ENCODE assay signal across 8 mouse cellular contexts in the genomic region with DNA sequence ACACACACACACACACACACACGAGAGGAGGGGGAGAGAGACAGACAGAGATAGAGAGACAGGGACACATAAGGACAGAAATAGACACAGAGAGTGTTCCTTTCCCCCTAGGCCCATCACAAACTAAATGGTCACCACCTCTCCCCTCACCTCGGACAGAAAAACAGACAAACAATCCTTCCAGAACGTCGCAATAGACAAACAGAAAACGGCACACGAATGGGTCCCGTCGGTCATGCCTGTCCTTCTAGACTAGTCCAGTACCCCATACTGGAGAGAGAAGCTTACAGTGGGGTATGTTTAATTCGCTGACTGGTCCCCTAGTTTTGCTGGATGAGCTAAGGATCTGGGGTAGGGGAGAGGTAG. TPM values are rescaled to one million over a fixed set of nuclear protein-coding genes. Genes with fewer than 3 reads are reported as not detected.
A peak's percentile ranks its signal among the peaks of the same experiment; 100 is the strongest.
DNase-seq lines count a peak whose midpoint lies in the region; ATAC-seq and TF ChIP-seq lines count a peak whose summit lies in the region.

No protein-coding gene starts in this region.

- no peaks in the 10 kb centered on the region for H3K79me2 ChIP-seq in myocyte (ENCODE audit: control insufficient read depth, insufficient read depth)

- peak overlapping the region; percentile 73 for H3K4me3 ChIP-seq in kidney, embryonic 15.5 days (replicated peaks)
- peak overlapping the region; percentile 73 for H3K4me3 ChIP-seq in embryonic facial prominence, embryonic 13.5 days
- H3K4me3 ChIP-seq in intestine, embryonic 14.5 days (ENCODE audit: low read depth, low read length) = peak overlapping the region; percentile 69
- H3K4me3 ChIP-seq in myocyte = peak overlapping the region; percentile 30

- peaks cover 4% of the 10 kb centered on the region; the same call in 1 of the 2 replicates for H3K36me3 ChIP-seq in kidney, embryonic 15.5 days
- peaks cover 14% of the 10 kb centered on the region; the same call in 1 of the 2 replicates for H3K36me3 ChIP-seq in embryonic facial prominence, embryonic 13.5 days
- H3K36me3 ChIP-seq in intestine, embryonic 14.5 days (ENCODE audit: control insufficient read depth, insufficient read depth, low read length) = no peaks in the 10 kb centered on the region; the same call in 1 of the 2 replicates
- no peaks in the 10 kb centered on the region for H3K36me3 ChIP-seq in myocyte (ENCODE audit: control insufficient read depth, insufficient read depth)

- TF ChIP-seq POLR2A in myocyte (IDR thresholded peaks at IDR 0.05; ENCODE audit: insufficient read length, low read depth) = no peak

- peak overlapping the region; percentile 78 for H3K27ac ChIP-seq in kidney, embryonic 15.5 days
- H3K27ac ChIP-seq in embryonic facial prominence, embryonic 13.5 days = peak overlapping the region; percentile 92
- peak overlapping the region; percentile 60; the same call in 1 of the 2 replicates for H3K27ac ChIP-seq in intestine, embryonic 14.5 days (ENCODE audit: low read depth)

- H3K4me2 ChIP-seq in kidney, embryonic 15.5 days = peak overlapping the region; percentile 98
- peak overlapping the region; percentile 93 for H3K4me2 ChIP-seq in embryonic facial prominence, embryonic 13.5 days
- H3K4me2 ChIP-seq in intestine, embryonic 14.5 days (ENCODE audit: low read length) = peak overlapping the region; percentile 97
- H3K4me2 ChIP-seq in myocyte (ENCODE audit: low read depth) = peak overlapping the region; percentile 98

- H3K4me1 ChIP-seq in kidney, embryonic 15.5 days = peaks cover 46% of the 10 kb centered on the region
- H3K4me1 ChIP-seq in embryonic facial prominence, embryonic 13.5 days = peaks cover 43% of the 10 kb centered on the region
- peaks cover 17% of the 10 kb centered on the region for H3K4me1 ChIP-seq in intestine, embryonic 14.5 days (replicated peaks; ENCODE audit: control insufficient read depth, insufficient read depth, low read length)

- DNase-seq in kidney, postnatal 10 days = no peak
- DNase-seq in intestine, embryonic 14.5 days (ENCODE audit: low spot score) = no peak
- no peak for DNase-seq in adrenal gland, adult (ENCODE audit: inconsistent age in 2 of 2, low spot score in 1 of 2)
- DNase-seq in cerebellum, adult 9-10 months = no peak

- H3K9ac ChIP-seq in kidney, embryonic 15.5 days = peak overlapping the region; percentile 70
- peak overlapping the region; percentile 89 for H3K9ac ChIP-seq in embryonic facial prominence, embryonic 13.5 days
- H3K9ac ChIP-seq in intestine, embryonic 14.5 days (ENCODE audit: low read length) = peak overlapping the region; percentile 56

- ATAC-seq in kidney, embryonic 15.5 days (replicated peaks; ENCODE audit: low FRiP score) = no peak
- ATAC-seq in embryonic facial prominence, embryonic 13.5 days (ENCODE audit: insufficient number of reproducible peaks, insufficient read depth, low FRiP score, low TSS enrichment, low read depth) = no peak
- no peak for ATAC-seq in intestine, embryonic 14.5 days (replicated peaks; ENCODE audit: low FRiP score, low TSS enrichment, low read depth)
- ATAC-seq in megakaryocyte-erythroid progenitor cell, adult 5-6 weeks (replicated peaks; ENCODE audit: low FRiP score, low TSS enrichment, poor library complexity, severe bottlenecking) = no peak

- peaks cover 10% of the 10 kb centered on the region; the same call in 1 of the 2 replicates for H3K27me3 ChIP-seq in kidney, embryonic 15.5 days
- peaks cover 14% of the 10 kb centered on the region for H3K27me3 ChIP-seq in embryonic facial prominence, embryonic 13.5 days
- 0 out of 2 replicates have a peak, but pooled peaks cover 4% of the 10 kb centered on the region for H3K27me3 ChIP-seq in intestine, embryonic 14.5 days (replicated peaks; ENCODE audit: control insufficient read depth, insufficient read depth, low read length)
- no peaks in the 10 kb centered on the region for H3K27me3 ChIP-seq in myocyte (ENCODE audit: control insufficient read depth, insufficient read depth, insufficient read length)

- 0% methylated on average over 9 of the region's 9 CpGs for WGBS in kidney, embryonic 15.5 days
- 0% methylated on average over 9 of the region's 9 CpGs for WGBS in embryonic facial prominence, embryonic 13.5 days
- under 1% methylated on average over 9 of the region's 9 CpGs for WGBS in intestine, embryonic 14.5 days

- H3K9me3 ChIP-seq in kidney, embryonic 15.5 days (replicated peaks) = no peaks in the 10 kb centered on the region
- H3K9me3 ChIP-seq in embryonic facial prominence, embryonic 13.5 days = no peaks in the 10 kb centered on the region
- H3K9me3 ChIP-seq in intestine, embryonic 14.5 days (ENCODE audit: control insufficient read depth, low read length) = no peaks in the 10 kb centered on the region

- no peak overlapping the region for H3ac ChIP-seq in myocyte (ENCODE audit: control insufficient read depth, insufficient read length)

TF ChIP-seq in myocyte, 11 proteins besides CTCF, POLR2A, EP300 and RAD21:
- TF ChIP-seq TCF3 (IDR thresholded peaks at IDR 0.05; ENCODE audit: insufficient read length, low read depth) (no peak), SRF (IDR thresholded peaks at IDR 0.05; ENCODE audit: control insufficient read depth, insufficient read length, low read depth) (no peak), USF1 (IDR thresholded peaks at IDR 0.05; ENCODE audit: low read depth) (no peak), POLR2AphosphoS2 (IDR thresholded peaks at IDR 0.05; ENCODE audit: insufficient read length, low read depth) (no peak), TCF12 (IDR thresholded peaks at IDR 0.05; ENCODE audit: insufficient read depth, poor library complexity, severe bottlenecking) (no peak), CEBPB (IDR thresholded peaks at IDR 0.05; ENCODE audit: insufficient read depth, poor library complexity, severe bottlenecking) (no peak), MYOG (IDR thresholded peaks at IDR 0.05; ENCODE audit: control insufficient read depth in 1 of 3, insufficient read depth in 1 of 3, insufficient read length in 2 of 3, low read depth in 2 of 3) (no peak), MAX (IDR thresholded peaks at IDR 0.05; ENCODE audit: low read depth) (no peak), MYOD1 (IDR thresholded peaks at IDR 0.05; ENCODE audit: control insufficient read depth in 1 of 3, insufficient read length in 2 of 3, low read depth in 2 of 3) (no peak), REST (IDR thresholded peaks at IDR 0.05; ENCODE audit: insufficient read depth, insufficient read length) (no peak), E2F4 (IDR thresholded peaks at IDR 0.05; ENCODE audit: insufficient read depth) (no peak)

RNA-seq across cellular contexts. Expression of a gene that starts 0.9 kb away (rescaled TPM):
- 17.2 and 18.2 TPM in 2 replicates for polyA plus RNA-seq in kidney, embryonic 15.5 days (2015; fragmentation: Nextera tagmentation; extraction: Ambion mirVana)
- polyA plus RNA-seq in embryonic facial prominence, embryonic 13.5 days (2015; fragmentation: Nextera tagmentation; extraction: Ambion mirVana) = 65.9 and 70.7 TPM in 2 replicates
- polyA plus RNA-seq in intestine, embryonic 14.5 days (2014; fragmentation: Nextera tagmentation; extraction: Ambion mirVana) = 15.4 TPM in 2 replicates
- polyA plus RNA-seq in myocyte (2012; fragmentation: generic; extraction: Trizol) = 0.29 TPM
- 0.25 and 1.2 TPM in 2 replicates for total RNA-seq in megakaryocyte-erythroid progenitor cell, adult 5-6 weeks (2014; fragmentation: Nextera tagmentation)
- 0.09 and 0.42 TPM in 2 replicates for total RNA-seq in megakaryocyte-erythroid progenitor cell, adult 5-6 weeks (2017)

Comparison
In these comparisons a context has a peak if more than half of its experiments do, and no peak if none do; other contexts are left out.
1. RNA of a gene that starts 0.9 kb away (polyA plus RNA-seq): 65.9 to 70.7 TPM in embryonic facial prominence, embryonic 13.5 days, 17.2 to 18.2 TPM in kidney, embryonic 15.5 days and 15.4 TPM in intestine, embryonic 14.5 days; 0.29 TPM in myocyte (single experiment); every median in the first group is over 10 times any median in the second.
2. Peak in every context shown above with its lines, with median percentiles within 50 percentile points of each other: H3K27ac ChIP-seq, H3K4me2 ChIP-seq, H3K4me3 ChIP-seq and H3K9ac ChIP-seq.